ENCODE assay signal across 8 mouse cellular contexts in genomic region chr1:195175980-195176931, GRCm38 (mm10). TPM values are rescaled to one million over a fixed set of nuclear protein-coding genes. Genes with fewer than 3 reads are reported as not detected.
DNase-seq lines count a peak whose midpoint lies in the region; TF ChIP-seq lines count a peak whose summit lies in the region.

TSS of gene Cr2 (minus strand) at chr1:195176716.

- DNase-seq in WW6 (ENCODE audit: low read depth, low spot score): peak; percentile 80
- DNase-seq in cerebellum, postnatal 4 days (ENCODE audit: low spot score in 2 of 2): peak; percentile 48 to 61
- peak; percentile 24 for DNase-seq in gastrocnemius, postnatal 14 days
- DNase-seq in induced T-regulatory cell, adult 2 months (ENCODE audit: low read depth): peak; percentile 55
- peak; percentile 56 to 60 for DNase-seq in left cerebral cortex, adult 2 months (ENCODE audit: extremely low spot score in 1 of 2, low spot score in 2 of 2)
- peak; percentile 65 to 74 for DNase-seq in right cerebral cortex, adult 2 months (ENCODE audit: low spot score in 2 of 2)
- DNase-seq in urinary bladder, postnatal 14 days (ENCODE audit: low spot score): peak; percentile 40

- H3K27ac ChIP-seq in left cerebral cortex, adult 2 months: no peak within 1 kb of the TSS

- peak; percentile 49 for TF ChIP-seq CTCF in left cerebral cortex, adult 2 months (IDR thresholded peaks at IDR 0.05)

- no peaks in the 10 kb centered on the region for H3K36me3 ChIP-seq in megakaryocyte, embryonic 14.5 days (replicated peaks; ENCODE audit: low read length)

- H3K9me3 ChIP-seq in megakaryocyte, embryonic 14.5 days: no peaks in the 10 kb centered on the region

- H3K27me3 ChIP-seq in megakaryocyte, embryonic 14.5 days (replicated peaks): peaks cover 4% of the 10 kb centered on the region

- peak within 1 kb of the TSS; percentile 37 for H3K4me3 ChIP-seq in left cerebral cortex, adult 2 months
- peak within 1 kb of the TSS; percentile 88 for H3K4me3 ChIP-seq in megakaryocyte, embryonic 14.5 days (replicated peaks)

- peaks cover 7% of the 10 kb centered on the region for H3K4me1 ChIP-seq in megakaryocyte, embryonic 14.5 days

- intact Hi-C loops in gastrocnemius, postnatal 14 days (cut with DNase I; ENCODE audit: low total_unique reads): no loop called here
- intact Hi-C loops in left cerebral cortex, adult 2 months (cut with DNase I): no loop called here

RNA-seq across cellular contexts. Expression of gene Cr2, which starts in this region (rescaled TPM):
- total RNA-seq in gastrocnemius, postnatal 14 days (2021): not detected
- total RNA-seq in left cerebral cortex, adult 2 months (2021): under 1 TPM; 0.35 to 0.38 TPM
- polyA plus RNA-seq in megakaryocyte, embryonic 14.5 days (2012; ENCODE audit: insufficient read depth, low replicate concordance): not detected in 2 replicates

Comparison
In these comparisons a context has a peak if more than half of its experiments do, and no peak if none do; other contexts are left out.
1. Peak in DNase-seq in gastrocnemius, postnatal 14 days; RNA of the gene not detected or under 1 TPM.
2. Peak in DNase-seq and H3K4me3 ChIP-seq in left cerebral cortex, adult 2 months; RNA of the gene not detected or under 1 TPM.
3. DNase-seq: peak in every context shown above with its lines; median percentile 80 in WW6; 70 in right cerebral cortex, adult 2 months; 58 in left cerebral cortex, adult 2 months; 55 in induced T-regulatory cell, adult 2 months; 54 in cerebellum, postnatal 4 days; 40 in urinary bladder, postnatal 14 days; 24 in gastrocnemius, postnatal 14 days.